Mouse (Mus musculus) gastrocnemius, postnatal 36 days (tissue): ENCODE results near the gene Gm21294. TPM values are rescaled to one million over a fixed set of nuclear protein-coding genes. Genes with fewer than 3 reads are reported as not detected.
A peak's percentile ranks its signal among the peaks of the same experiment; 100 is the strongest.
"Not testable (repeated sequence)": the region's sequence is repeated elsewhere in the genome, so short reads cannot be mapped to it uniquely, and the experiment has no call there.

ENCODE experiments used
- DNase-seq, 2 experiments: peaks; one replicate each; pipeline ENCODE4 v3.0.0; 2022
- intact Hi-C: fragments of 180-260 bp; cut with DNase I; formaldehyde crosslinking; loops from one replicate; pipeline ENCODE4 v1.15.1; 2025
- long read RNA-seq, 2 experiments: library from polyadenylated mRNA; stranded (forward); transcript quantifications; one replicate each; pipeline ENCODE4 v2.0.0; 2021
- total RNA-seq, 2 experiments: library from RNA; stranded (reverse); gene quantifications; 2 replicates each; pipeline ENCODE4 v1.2.3; 2021

Gene Gm21294
- not detected for total RNA-seq
- long read RNA-seq, experiment 1: 0 reads
- long read RNA-seq, experiment 2: 0 reads

- intact Hi-C loops, DNase-seq: not testable (repeated sequence)
Measured at GRCm38 (mm10) chrY:89052506-89052905, at the start of gene Gm21294. Gene Gm21294 (plus strand): TSS chrY:89052806.

GRCm38 (mm10) chrY:89126246-89126645 is 73.6 kb downstream of the Gm21294 start:
- peak in 1 of 2 experiments; percentile 13 for DNase-seq
- intact Hi-C loops: not testable (repeated sequence)
